Mouse (Mus musculus) right cerebral cortex, postnatal 10 days (tissue): Measurements from ENCODE around the gene Mfsd6.
"Not testable (repeated sequence)": the region's sequence is repeated elsewhere in the genome, so short reads cannot be mapped to it uniquely, and the experiment has no call there.

Source experiments
- DNase-seq, 2 experiments: peaks; one replicate each; pipeline ENCODE4 v3.0.0; 2021; ENCODE audit warnings: low spot score in 2 of 2

Mfsd6 gene

DNA sequence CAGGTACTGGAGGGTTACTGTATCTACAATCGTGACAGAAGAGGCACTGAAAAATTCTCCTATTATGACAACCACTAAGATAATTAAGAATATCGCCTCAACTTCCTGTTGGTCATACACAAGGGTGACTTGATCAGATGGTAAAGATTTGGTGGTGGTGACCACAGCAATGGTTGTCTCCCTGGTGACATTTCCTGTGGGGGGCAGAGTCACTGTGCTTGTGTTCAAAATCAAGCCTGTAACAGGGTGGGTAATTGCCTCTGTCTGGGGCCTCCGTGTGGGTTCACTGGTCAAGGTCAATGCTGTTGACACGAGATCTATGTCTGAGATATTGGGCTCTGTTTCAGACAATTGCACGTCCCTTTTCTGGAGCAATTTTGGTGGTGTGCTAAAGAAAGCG lies 18.5 kb downstream of the Mfsd6 start:
- DNase-seq: no peak

DNA sequence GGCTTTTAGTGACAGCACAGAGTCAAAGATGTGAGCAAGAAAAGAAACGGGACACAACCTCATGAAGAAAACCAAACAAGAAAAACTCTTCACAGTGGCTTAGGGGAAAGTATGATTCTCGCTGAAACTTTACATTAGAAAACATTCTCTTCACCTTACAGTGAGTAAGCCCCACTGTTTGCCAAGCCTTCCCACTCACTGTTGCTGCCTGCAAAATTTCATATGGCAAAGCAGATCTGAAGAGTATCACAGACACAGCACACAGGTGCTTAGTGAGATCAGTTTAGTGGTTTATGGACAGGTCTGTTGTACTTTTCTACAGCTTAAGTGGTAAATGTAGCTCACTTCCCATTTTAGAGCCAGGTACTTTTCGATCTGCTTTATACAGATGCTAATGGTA lies 20.2 kb downstream of the Mfsd6 start:
- no peak for DNase-seq

DNA sequence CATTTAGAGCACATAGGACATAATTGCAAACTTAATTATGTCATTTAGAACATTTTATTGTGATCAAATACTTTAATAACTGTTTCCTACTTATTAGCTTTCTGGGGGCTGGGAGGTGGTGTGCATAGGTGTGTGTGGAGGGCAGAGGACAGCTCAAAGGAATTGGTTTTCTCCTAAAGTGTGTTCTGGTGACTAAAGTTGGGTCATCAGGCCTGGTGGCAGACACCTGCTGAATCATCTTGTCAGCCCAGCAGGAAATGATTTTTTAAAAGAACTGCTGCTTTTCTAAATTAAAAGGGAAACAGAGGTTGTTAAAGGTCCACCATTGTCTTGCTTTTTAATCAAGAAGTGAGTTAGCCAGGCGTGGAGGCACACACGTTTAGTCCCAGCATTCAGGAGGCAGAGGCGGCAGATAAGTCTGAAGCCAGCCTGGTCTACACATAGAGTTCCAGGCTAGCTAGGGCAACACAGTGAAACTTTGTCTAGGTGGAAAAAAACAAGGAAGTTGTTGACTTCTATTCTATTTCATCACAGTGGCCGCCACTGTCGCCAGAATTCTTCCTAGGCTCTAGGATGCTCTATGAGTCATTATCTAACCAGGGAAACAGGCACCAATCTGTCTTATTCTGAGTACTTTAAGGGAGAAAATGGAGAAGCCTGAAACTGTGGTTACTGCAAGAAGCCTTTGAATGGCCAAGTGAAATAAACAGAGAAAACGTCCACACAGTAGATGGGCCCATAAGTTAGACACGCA lies 24.3 kb downstream of the Mfsd6 start:
- no peak for DNase-seq

DNA sequence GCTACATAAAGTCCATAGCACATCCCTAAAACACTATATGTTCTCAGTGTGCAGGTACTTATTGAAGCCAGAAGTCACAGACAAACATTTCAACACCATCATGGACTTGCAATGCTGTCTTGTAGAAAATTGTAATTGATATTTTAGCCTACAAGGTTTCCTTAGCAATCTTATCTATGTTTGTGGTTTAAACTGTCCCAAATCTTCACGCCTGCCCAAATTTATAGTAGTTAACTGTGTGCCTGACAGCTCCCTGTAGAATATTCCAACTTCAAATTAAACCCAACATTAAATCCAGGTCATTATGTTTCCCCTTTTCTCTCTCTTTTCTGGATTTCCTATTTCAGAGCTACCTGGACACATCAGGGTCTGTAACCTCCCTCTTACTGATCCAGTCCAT lies 25.3 kb downstream of the Mfsd6 start:
- no peak for DNase-seq

DNA sequence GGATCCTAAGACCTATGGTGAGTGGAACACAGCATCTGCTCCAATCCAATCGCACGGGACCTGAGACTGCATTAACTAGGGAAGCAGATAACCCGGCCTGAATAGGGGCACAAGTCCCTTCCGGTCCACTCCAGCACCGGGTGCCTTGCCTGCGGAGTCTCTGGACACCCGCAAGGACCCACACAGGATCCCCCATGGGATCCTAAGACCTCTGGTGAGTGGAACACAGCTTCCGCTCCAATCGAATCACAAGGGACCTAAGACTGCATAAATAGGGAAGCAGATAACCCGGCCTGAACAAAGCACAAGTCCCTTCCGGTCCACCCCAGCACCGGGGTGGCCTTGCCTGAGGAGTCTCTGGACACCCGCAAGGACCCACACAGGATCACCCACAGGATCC lies 32.8 kb downstream of the Mfsd6 start:
- not testable (repeated sequence) for DNase-seq

DNA sequence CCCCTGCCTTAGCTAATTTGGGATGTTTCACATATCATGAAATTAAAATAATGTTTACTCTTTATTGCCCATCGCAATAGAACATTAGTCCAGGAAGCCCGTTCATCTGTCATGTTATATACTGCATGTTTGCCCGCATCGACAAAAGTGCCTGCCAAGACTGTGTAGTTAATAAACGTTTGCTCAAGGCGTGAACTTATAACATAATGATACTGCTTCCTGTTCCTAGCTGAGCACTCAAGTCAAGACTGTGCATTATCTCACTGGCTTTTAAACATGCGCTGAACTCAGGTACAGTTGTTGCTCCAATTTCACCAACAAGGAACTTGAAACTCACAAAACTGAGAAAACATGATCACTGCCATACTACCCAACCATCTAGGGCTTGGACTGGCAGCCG lies 39.6 kb downstream of the Mfsd6 start:
- DNase-seq: no peak

DNA sequence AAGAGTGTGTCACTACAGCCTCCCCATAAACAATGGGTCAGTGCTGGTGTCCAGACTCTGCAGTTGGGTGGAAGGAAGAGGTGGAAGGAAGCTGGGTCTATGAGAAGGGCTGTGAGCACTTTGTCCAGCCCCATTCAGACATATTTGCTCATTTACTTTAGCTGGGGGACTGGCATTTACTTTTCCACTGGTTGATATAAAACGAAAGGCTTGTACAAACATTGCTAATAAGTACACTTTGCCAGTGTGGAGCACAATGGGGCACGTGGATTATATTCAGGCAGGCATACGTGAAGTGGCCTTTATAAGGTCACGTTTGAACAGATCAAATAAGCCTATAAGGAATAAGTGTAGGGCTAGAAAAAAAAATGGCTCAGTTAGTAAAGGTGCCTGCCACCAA lies 43.7 kb downstream of the Mfsd6 start:
- no peak for DNase-seq

DNA sequence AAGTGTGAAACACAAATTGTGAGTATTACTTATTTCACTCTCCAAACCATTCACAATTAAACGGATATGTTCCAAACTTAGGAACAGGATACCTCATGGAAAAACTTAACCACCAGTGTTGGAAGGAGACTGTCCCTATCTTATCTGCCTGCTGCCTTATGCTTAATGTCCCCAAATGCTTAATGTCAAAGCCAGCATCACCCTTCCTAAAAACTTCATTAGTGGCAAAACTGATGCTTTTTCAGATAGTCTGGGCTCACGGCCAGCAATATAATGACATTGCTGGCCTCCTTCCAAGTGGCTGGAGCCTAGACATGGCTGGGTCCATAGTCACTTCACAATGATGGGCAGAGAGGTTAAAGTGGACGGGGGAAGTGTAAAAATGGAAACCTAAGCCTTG lies 50.6 kb downstream of the Mfsd6 start:
- no peak for DNase-seq

DNA sequence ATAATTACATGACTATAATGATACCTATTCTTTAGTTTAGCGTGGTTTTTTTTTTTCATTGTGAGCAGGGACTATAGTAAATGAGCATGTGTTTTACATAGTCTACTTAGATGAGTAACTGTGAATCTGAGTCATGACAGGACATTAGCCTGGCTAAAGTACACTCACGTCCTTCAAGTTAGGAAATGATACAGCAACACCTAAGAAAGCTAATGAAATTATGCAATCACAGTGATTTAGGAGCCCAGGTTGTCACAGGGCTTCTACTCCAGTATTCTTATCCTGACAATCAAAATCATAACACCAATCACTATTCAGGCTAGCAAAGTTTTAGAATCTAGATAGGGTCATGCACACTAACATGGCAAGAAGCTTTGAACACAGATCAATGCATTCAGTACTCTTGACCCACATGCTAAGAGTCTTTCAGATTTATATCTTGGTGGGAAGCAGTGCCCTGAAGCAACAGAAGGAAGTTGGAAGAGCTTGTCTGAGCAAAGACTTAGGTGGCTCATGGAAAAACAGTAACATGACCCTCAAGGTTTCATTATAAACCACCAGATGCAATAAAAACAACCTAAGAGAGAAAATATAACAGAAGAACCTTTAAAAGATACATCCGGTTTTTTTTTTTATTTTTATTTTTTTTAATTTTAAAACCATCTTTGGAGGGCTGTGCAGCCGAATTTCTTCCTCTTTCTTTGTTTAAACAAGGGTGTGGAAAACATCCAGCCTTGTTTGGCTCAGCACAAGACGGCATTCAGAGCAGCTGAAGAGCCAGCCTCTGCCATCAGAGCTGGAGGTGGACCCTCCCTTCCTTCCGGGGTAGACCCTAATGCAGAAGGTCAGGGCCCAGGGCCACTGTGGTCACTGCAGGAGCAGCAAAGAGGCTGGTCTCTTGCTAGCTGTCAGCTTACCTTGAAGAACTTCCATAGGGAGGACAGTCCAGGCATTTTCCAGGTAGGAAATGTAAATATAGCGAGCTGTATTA lies 51.4 kb downstream of the Mfsd6 start:
- DNase-seq: no peak

DNA sequence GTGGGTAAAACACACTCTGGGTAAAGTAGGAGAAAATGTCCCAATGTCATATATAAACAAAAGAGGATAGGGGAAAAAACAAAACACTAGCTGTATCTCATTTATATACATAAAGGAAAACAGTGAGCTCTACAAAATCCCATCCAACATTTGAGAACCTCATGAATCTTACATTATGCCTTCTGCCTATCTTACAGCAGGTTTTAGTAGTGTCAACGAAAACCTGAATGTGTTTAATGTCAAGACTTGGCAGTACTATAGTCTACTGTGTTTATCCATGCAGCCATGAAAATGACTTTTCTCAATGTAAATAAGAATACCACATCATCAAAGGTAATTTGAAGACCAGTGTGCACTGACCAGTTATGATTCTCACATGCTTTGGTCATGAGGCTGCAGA lies 57.3 kb downstream of the Mfsd6 start:
- DNase-seq: no peak

DNA sequence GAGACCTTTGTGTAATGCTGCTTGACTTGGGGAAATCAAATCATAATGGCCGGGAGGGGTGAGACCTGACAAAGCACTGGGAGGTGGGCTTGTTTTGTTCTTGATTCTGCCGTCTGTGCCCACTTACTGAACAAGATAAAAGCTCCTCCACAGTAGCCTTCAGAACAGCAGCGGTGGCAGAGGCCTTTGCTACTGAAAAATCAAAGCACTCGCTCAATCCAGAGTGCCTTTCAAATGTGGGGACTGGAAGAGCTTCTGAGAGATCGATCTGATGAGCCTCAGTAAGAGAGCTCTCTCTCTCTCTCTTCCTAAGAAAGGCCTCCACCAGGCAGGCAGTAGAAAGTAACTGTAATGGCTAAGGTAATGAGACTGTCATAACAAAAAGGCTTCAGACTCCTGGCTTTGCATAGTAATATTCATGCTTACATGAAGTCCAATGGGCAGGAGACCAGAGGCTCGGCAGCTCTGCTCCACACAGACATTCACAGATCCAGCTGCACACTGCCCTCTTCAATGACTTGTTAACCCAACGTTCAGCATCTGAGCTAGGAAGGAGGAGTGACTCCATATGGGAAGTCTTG lies 58.4 kb downstream of the Mfsd6 start:
- DNase-seq: no peak

DNA sequence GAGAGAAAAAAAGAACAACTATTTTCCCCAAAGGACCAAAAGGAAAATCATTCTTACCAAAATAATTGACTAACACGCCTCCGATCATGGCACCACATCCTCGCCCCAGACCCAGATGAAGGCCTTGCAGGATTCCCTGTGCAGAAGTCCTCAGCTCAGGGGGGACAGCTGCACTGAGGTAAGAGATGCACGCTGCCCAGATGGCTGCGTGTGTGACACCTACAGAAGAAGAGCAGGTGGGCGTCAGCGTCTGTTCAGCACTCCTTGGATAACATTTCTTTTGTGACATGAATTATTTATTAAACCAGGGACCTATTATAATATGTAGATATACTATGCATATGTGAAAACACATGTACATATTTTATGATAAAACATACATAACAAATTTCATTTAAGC lies 64.0 kb downstream of the Mfsd6 start:
- DNase-seq: peak; percentile 55 to 72

DNA sequence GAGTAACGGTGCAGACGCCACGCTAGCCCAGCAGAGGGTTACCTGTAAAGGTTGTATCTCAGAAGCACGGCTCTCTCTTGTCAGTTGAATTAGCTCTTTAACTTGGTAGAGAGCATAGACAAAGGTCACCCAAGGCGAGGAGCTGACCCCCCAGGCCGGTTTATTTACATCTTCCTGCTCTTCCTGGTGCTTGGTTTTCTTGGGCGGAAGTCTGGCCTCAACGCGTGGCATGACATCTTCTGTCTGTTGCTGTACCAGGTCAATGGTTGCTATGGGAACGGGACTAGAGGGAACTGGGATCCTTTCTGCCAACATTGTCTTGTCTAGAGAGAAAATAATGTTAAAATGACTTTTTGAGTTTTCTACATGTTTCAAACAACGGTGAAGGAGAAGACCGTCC lies 66.5 kb downstream of the Mfsd6 start:
- DNase-seq: no peak

DNA sequence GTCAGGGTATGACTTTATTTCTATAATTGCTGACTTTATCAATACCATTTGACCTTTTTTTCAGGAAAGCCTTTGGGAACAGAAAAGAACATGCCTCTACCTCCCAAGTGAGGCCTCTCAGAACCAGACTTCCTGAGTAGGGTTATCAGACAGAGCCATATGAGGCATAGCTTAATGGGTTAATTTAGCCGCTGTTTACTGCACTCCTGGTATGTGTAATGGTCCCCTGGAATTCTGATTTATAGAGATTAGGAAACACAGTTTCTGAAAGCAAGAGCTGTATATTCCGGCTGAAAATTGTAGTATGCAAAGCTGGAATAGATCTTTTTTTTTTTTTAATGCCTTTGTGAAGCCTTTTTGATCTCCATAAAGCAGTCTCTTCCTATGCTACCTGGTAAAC lies 67.0 kb downstream of the Mfsd6 start:
- DNase-seq: no peak

DNA sequence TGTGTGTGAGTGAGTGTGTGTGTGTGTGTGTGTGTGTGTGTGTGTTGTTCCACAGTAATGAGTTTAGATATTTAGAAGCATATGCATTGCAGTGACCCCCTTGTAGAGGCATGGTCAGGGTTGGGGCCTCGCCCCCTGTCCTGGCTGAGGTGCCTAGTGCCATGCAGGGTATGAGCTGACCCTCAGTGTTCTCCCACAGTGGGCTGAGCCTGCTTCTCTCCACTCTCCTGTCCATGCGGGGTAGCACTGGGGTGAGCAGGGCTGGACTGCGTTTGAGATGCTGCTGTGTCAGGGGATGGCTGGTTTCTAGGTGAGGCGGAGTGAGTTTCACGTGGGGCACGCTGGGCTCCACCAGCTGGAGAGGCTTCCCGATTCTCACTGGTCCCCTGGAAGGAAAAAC lies 69.1 kb downstream of the Mfsd6 start:
- DNase-seq: no peak

DNA sequence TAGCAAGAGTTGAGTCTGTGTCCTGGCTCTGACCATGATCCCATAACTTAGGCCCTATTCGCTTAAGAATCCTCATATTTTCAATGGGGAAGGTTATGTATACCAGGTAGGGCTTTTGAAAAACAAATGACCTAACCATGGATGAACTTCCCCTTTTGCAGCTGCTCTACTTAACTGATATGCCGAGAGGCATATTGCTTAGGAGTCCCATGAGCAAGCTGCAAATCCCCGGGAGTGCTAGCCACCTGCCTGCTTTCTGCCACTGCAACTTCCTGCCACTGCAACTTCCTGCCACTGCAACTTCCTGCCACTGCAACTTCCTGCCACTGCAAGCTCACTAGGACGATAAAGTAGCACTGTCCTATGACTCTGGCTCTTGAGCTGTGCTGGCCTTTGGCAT lies 72.1 kb downstream of the Mfsd6 start:
- no peak for DNase-seq

DNA sequence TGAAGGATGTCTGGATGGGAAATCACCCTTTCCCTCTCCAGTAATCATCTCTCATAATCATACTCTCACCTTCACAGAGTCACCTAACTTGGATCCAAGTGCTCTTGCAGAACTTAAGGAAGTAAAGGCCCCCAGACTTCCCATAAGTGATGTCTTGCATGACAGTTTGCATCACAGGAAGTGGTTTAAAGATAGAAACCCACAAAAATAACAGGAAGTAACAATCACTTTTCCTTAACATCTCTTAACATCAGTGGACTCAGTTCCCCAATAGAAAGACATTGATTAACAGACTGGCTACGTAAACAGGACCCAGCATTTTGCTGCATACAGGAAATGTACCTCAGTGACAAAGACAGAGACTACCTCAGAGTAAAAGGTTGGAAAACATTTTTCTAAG lies 73.9 kb downstream of the Mfsd6 start:
- no peak for DNase-seq

DNA sequence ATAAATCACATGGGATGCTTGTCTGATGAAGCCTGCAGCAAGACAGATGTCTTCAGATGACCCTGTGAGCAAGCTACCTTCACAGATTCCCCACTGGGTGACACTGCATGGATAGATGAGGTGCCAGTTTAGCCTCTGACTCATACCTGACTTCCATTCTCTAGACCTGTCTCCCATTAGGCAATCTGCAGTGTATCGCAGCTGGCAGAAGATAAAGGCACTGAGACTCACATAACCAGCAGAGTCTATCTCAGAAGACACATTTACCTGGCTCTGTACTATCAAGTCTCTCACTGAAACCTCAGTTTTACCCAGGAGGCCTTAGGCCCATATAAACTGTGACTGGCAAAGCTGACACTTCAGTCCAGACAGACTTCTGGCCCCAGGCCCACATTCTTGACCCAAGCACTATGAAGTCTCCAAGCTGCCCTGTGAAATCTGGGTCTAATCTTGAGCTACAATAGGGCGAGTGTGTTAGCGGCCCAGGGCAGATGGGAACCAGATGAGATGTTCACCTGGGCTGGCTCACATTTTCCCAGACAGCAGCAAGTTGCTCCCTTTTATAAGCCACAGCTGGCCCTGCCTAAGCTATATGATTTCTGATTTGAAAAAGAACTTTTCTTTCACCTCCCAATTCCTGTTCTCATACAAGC lies 74.5 kb downstream of the Mfsd6 start:
- no peak for DNase-seq

DNA sequence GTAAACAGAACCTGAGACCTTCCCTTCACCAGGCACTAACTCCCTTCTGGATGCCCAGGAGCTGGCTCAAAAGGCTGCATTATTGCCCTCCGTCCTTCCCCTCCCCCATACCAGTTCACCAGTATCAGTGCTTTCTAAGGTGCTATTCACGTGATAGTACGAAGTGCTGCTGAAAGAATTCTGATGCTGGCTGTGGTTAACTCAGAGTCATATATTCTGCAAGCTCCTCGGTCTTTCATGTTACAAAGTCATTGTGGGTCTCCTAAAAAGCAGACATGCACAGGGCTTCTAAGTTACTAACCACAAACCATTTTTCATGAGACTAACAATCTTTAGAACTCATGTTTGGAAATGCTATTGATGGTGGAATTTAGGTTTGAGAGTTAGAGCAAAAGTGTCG lies 77.2 kb downstream of the Mfsd6 start:
- no peak for DNase-seq

DNA sequence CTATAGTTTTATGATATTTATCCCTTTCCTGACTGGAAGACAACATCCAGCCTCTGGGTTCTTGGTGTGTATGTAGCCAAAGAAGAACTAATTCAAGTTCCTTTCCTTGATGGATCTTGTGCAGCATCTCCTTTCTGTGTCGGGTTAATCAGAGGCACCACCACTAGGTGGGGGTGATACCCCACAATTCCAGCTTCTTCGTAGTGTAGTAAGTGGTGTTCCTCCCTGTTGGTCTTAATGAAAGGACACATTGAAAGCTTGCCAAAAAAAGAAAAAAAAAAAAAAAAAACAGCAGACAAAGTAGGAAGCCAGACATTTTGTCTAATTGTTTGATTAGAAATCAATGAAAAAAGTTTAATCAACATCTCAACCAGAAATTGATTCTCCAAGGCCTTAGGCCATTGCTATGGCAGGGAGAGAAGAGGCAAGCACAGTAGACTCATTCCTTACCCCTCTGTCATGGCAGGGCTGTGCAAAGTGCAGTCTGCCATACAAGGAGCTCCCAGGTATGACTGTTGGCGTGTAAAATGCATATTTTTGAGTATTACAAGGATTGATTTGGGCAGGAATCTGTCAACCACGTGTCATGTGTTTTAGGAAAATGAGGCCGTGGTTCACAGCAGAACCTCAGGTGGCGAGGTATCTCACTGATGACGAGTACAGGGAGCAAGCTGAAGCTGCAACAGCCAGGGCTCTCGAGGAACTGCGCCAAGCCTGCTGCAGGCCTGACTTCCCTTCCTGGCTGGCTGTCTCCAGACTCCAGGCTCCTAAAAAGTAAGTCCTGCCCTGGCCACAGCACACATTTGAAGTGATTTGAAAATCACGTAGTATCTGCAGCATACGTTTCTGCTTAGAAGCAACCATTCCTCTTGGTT lies 78.9 kb downstream of the Mfsd6 start:
- DNase-seq: peak; percentile 86 to 87

DNA sequence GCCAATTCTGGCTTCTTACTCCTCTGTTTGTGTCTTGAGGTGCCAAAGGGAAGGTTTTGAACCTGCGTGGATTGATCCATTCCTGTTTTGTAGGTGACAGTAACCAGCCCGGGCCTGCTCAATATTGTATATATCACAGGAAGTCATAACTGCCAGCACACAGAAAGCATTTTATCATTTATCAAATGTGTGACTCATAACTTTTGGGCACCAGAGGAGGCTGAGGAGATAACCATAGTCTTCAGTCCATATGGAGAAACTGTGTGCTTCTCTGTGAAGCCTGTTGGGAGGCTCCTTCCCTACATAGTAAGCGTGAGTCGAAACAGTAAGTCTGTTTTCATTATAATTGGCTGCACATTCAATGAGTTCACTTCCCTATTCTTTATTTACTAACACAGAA lies 86.5 kb downstream of the Mfsd6 start:
- DNase-seq: no peak
